In genomic region chr2:139677809-139678274, GRCm38 (mm10) we compare ENCODE assay signal across 8 mouse cellular contexts. TPM values are rescaled to one million over a fixed set of nuclear protein-coding genes. Genes with fewer than 3 reads are reported as not detected.
DNase-seq lines count a peak whose midpoint lies in the region; ATAC-seq and TF ChIP-seq lines count a peak whose summit lies in the region.

Gene Ism1, plus strand, starts transcription at chr2:139678178.

- peak within 1 kb of the TSS; percentile 99 for H3K4me2 ChIP-seq in limb, embryonic 11.5 days (ENCODE audit: low read depth, severe bottlenecking)
- H3K4me2 ChIP-seq in midbrain, embryonic 14.5 days (ENCODE audit: low read length): peak within 1 kb of the TSS; percentile 100
- peak within 1 kb of the TSS; percentile 99 for H3K4me2 ChIP-seq in stomach, postnatal 0 days (replicated peaks; ENCODE audit: low read depth)

- H3K27me3 ChIP-seq in limb, embryonic 11.5 days (ENCODE audit: control insufficient read depth, insufficient read depth, low read length): peaks cover 4% of the 10 kb centered on the region; the same call in 1 of the 2 replicates
- H3K27me3 ChIP-seq in midbrain, embryonic 14.5 days (ENCODE audit: control insufficient read depth, insufficient read depth, low read length): peaks cover 9% of the 10 kb centered on the region
- no peaks in the 10 kb centered on the region for H3K27me3 ChIP-seq in stomach, postnatal 0 days (ENCODE audit: control insufficient read depth, insufficient read depth, low read length)

- peak within 1 kb of the TSS; percentile 92 for H3K27ac ChIP-seq in limb, embryonic 11.5 days (replicated peaks; ENCODE audit: low read depth, low read length)
- peak within 1 kb of the TSS; percentile 77 for H3K27ac ChIP-seq in midbrain, embryonic 14.5 days (replicated peaks; ENCODE audit: low read depth, low read length)
- H3K27ac ChIP-seq in stomach, postnatal 0 days (replicated peaks): peak within 1 kb of the TSS; percentile 70

- peak; percentile 3 for DNase-seq in CD4-positive, CD25-positive, alpha-beta regulatory T cell, adult 2 months (ENCODE audit: low read depth, low spot score)
- peak; percentile 75 for DNase-seq in embryo, embryonic 11 days
- peak; percentile 7 to 25 for DNase-seq in gastrocnemius, postnatal 36 days
- DNase-seq in induced T-regulatory cell, adult 2 months (ENCODE audit: low read depth): peak; percentile 6
- DNase-seq in limb, embryonic 11.5 days (ENCODE audit: low spot score): peak; percentile 73
- DNase-seq in midbrain, embryonic 14.5 days: peak; percentile 70
- DNase-seq in stomach, postnatal 0 days (ENCODE audit: low spot score): peak; percentile 33

- intact Hi-C loops in gastrocnemius, postnatal 36 days (cut with DNase I): no loop called here

- WGBS in limb, embryonic 11.5 days: 0% methylated on average over 27 of the region's 39 CpGs
- WGBS in midbrain, embryonic 14.5 days: under 1% methylated on average over 39 of the region's 39 CpGs
- under 1% methylated on average over 33 of the region's 39 CpGs for WGBS in stomach, postnatal 0 days

- H3K9ac ChIP-seq in limb, embryonic 11.5 days (ENCODE audit: low read length): peak within 1 kb of the TSS; percentile 94
- H3K9ac ChIP-seq in midbrain, embryonic 14.5 days (replicated peaks; ENCODE audit: low read length): peak within 1 kb of the TSS; percentile 82
- peak within 1 kb of the TSS; percentile 71 for H3K9ac ChIP-seq in stomach, postnatal 0 days (ENCODE audit: low read length)

- ATAC-seq in CD4-positive, CD25-positive, alpha-beta regulatory T cell, adult 4 months: no peak
- peak; percentile 75 for ATAC-seq in limb, embryonic 11.5 days (ENCODE audit: insufficient number of reproducible peaks, low FRiP score, low TSS enrichment, low read depth)
- ATAC-seq in midbrain, embryonic 14.5 days (ENCODE audit: low FRiP score, low TSS enrichment): peak; percentile 74
- ATAC-seq in stomach, postnatal 0 days (ENCODE audit: low FRiP score, low TSS enrichment): peak; percentile 68

- TF ChIP-seq EP300 in stomach, postnatal 0 days (optimal IDR thresholded peaks at IDR 0.05): no peak

- H3K36me3 ChIP-seq in limb, embryonic 11.5 days (ENCODE audit: control insufficient read depth, insufficient read depth, low read length): no peaks in the 10 kb centered on the region
- no peaks in the 10 kb centered on the region for H3K36me3 ChIP-seq in midbrain, embryonic 14.5 days (ENCODE audit: control insufficient read depth, insufficient read depth, low read length)
- H3K36me3 ChIP-seq in stomach, postnatal 0 days (ENCODE audit: control insufficient read depth, insufficient read depth, low read length): no peaks in the 10 kb centered on the region

- H3K9me3 ChIP-seq in limb, embryonic 11.5 days (ENCODE audit: control insufficient read depth, low read length): no peaks in the 10 kb centered on the region
- H3K9me3 ChIP-seq in midbrain, embryonic 14.5 days (ENCODE audit: control insufficient read depth, low read length): no peaks in the 10 kb centered on the region
- no peaks in the 10 kb centered on the region for H3K9me3 ChIP-seq in stomach, postnatal 0 days (ENCODE audit: control insufficient read depth, low read length)

- TF ChIP-seq CTCF in stomach, postnatal 0 days (IDR thresholded peaks at IDR 0.05; ENCODE audit: low read depth): no peak

- peaks cover 9% of the 10 kb centered on the region for H3K4me1 ChIP-seq in limb, embryonic 11.5 days (ENCODE audit: control insufficient read depth, insufficient read depth, low read length)
- H3K4me1 ChIP-seq in midbrain, embryonic 14.5 days (ENCODE audit: control insufficient read depth, insufficient read depth, low read length): 0 out of 2 replicates have a peak, but pooled peaks cover 16% of the 10 kb centered on the region
- no peaks in the 10 kb centered on the region for H3K4me1 ChIP-seq in stomach, postnatal 0 days (replicated peaks; ENCODE audit: control insufficient read depth, insufficient read depth)

- peak within 1 kb of the TSS; percentile 93 for H3K4me3 ChIP-seq in limb, embryonic 11.5 days (ENCODE audit: low read depth, low read length)
- peak within 1 kb of the TSS; percentile 95 for H3K4me3 ChIP-seq in midbrain, embryonic 14.5 days (replicated peaks; ENCODE audit: low read depth, low read length)
- peak within 1 kb of the TSS; percentile 82 for H3K4me3 ChIP-seq in stomach, postnatal 0 days (ENCODE audit: low read depth, low read length)

RNA-seq across cellular contexts. Expression of gene Ism1, which starts in this region (rescaled TPM):
- polyA plus RNA-seq in CD4-positive, CD25-positive, alpha-beta regulatory T cell, adult 4 months (2017; shearing (Covaris generic)): under 1 TPM in 1 of 2 experiments, not detected in 1; 0.26 TPM
- under 1 TPM; 0.74 TPM for total RNA-seq in gastrocnemius, postnatal 36 days (2021)
- 4.7 and 5.5 TPM in 2 replicates for polyA plus RNA-seq in limb, embryonic 11.5 days (2014; fragmentation: Nextera tagmentation; extraction: Ambion mirVana)
- polyA plus RNA-seq in midbrain, embryonic 14.5 days (2014; fragmentation: Nextera tagmentation; extraction: Ambion mirVana): 0.42 and 0.50 TPM in 2 replicates
- polyA plus RNA-seq in stomach, postnatal 0 days (2015; fragmentation: Nextera tagmentation; extraction: Ambion mirVana): 1.9 and 2.6 TPM in 2 replicates

Comparison
In these comparisons a context has a peak if more than half of its experiments do, and no peak if none do; other contexts are left out.
1. Peak in DNase-seq in gastrocnemius, postnatal 36 days; RNA of the gene not detected or under 1 TPM.
2. Peak in DNase-seq, ATAC-seq, H3K4me3 ChIP-seq, H3K27ac ChIP-seq, H3K9ac ChIP-seq and H3K4me2 ChIP-seq in midbrain, embryonic 14.5 days; RNA of the gene not detected or under 1 TPM.
3. DNase-seq: peak in every context shown above with its lines; median percentile 75 in embryo, embryonic 11 days; 73 in limb, embryonic 11.5 days; 70 in midbrain, embryonic 14.5 days; 33 in stomach, postnatal 0 days; 16 in gastrocnemius, postnatal 36 days; 6 in induced T-regulatory cell, adult 2 months; 3 in CD4-positive, CD25-positive, alpha-beta regulatory T cell, adult 2 months.